In genomic region chr19:5988815-5989452, GRCm38 (mm10) we compare ENCODE assay signal across 8 mouse cellular contexts. TPM values are rescaled to one million over a fixed set of nuclear protein-coding genes. Genes with fewer than 3 reads are reported as not detected.
DNase-seq lines count a peak whose midpoint lies in the region; ATAC-seq lines count a peak whose summit lies in the region.

No protein-coding gene starts in this region.

- H3K9ac ChIP-seq in embryonic facial prominence, embryonic 13.5 days = peak overlapping the region; percentile 64
- H3K9ac ChIP-seq in liver, embryonic 16.5 days (ENCODE audit: low read depth, low read length) = peak overlapping the region; percentile 40; the same call in 1 of the 2 replicates
- peak overlapping the region; percentile 65 for H3K9ac ChIP-seq in stomach, embryonic 16.5 days (ENCODE audit: low read length)

- H3K4me2 ChIP-seq in embryonic facial prominence, embryonic 13.5 days = peak overlapping the region; percentile 48
- peak overlapping the region; percentile 24 for H3K4me2 ChIP-seq in liver, embryonic 16.5 days (ENCODE audit: low read depth, low read length)
- peak overlapping the region; percentile 32; the same call in 1 of the 2 replicates for H3K4me2 ChIP-seq in stomach, embryonic 16.5 days (ENCODE audit: low read depth, low read length)

- H3K27ac ChIP-seq in embryonic facial prominence, embryonic 13.5 days = peak overlapping the region; percentile 71
- peak overlapping the region; percentile 65 for H3K27ac ChIP-seq in liver, embryonic 16.5 days (ENCODE audit: low read length)
- H3K27ac ChIP-seq in stomach, embryonic 16.5 days (ENCODE audit: low read length) = peak overlapping the region; percentile 64

- 6% methylated on average over 13 of the region's 13 CpGs for WGBS in embryonic facial prominence, embryonic 13.5 days
- 7% methylated on average over 13 of the region's 13 CpGs for WGBS in liver, embryonic 16.5 days (ENCODE audit: insufficient replicate concordance)
- WGBS in stomach, embryonic 16.5 days = 9% methylated on average over 13 of the region's 13 CpGs

- H3K4me1 ChIP-seq in embryonic facial prominence, embryonic 13.5 days = peaks cover 12% of the 10 kb centered on the region
- H3K4me1 ChIP-seq in liver, embryonic 16.5 days (ENCODE audit: control insufficient read depth, low read depth, low read length) = peaks cover 25% of the 10 kb centered on the region
- peaks cover 27% of the 10 kb centered on the region for H3K4me1 ChIP-seq in stomach, embryonic 16.5 days (ENCODE audit: control insufficient read depth, insufficient read depth, low read length)

- no peak for ATAC-seq in frontal cortex, adult (ENCODE audit: low TSS enrichment)
- 0 out of 2 replicates have a peak, but pooled peaks have one; percentile 23 for ATAC-seq in embryonic facial prominence, embryonic 13.5 days (ENCODE audit: insufficient number of reproducible peaks, insufficient read depth, low FRiP score, low TSS enrichment, low read depth)
- peak; percentile 64 for ATAC-seq in liver, embryonic 16.5 days (ENCODE audit: low read depth)
- ATAC-seq in stomach, embryonic 16.5 days (ENCODE audit: insufficient read depth, low FRiP score) = peak; percentile 64; the same call in 1 of the 2 replicates

- H3K27me3 ChIP-seq in embryonic facial prominence, embryonic 13.5 days = no peaks in the 10 kb centered on the region
- H3K27me3 ChIP-seq in liver, embryonic 16.5 days (ENCODE audit: control insufficient read depth, insufficient read depth, low read depth, low read length) = no peaks in the 10 kb centered on the region
- H3K27me3 ChIP-seq in stomach, embryonic 16.5 days (ENCODE audit: control insufficient read depth, insufficient read depth, low read length) = no peaks in the 10 kb centered on the region

- H3K4me3 ChIP-seq in embryonic facial prominence, embryonic 13.5 days = peak overlapping the region; percentile 20; the same call in 1 of the 2 replicates
- H3K4me3 ChIP-seq in liver, embryonic 16.5 days (ENCODE audit: low read depth, low read length) = no peak overlapping the region
- no peak overlapping the region for H3K4me3 ChIP-seq in stomach, embryonic 16.5 days (replicated peaks; ENCODE audit: low read length)

- H3K36me3 ChIP-seq in embryonic facial prominence, embryonic 13.5 days = peaks cover 15% of the 10 kb centered on the region
- peaks cover 20% of the 10 kb centered on the region for H3K36me3 ChIP-seq in liver, embryonic 16.5 days (ENCODE audit: control insufficient read depth, insufficient read depth)
- H3K36me3 ChIP-seq in stomach, embryonic 16.5 days (ENCODE audit: control insufficient read depth, insufficient read depth, low read length) = no peaks in the 10 kb centered on the region

- intact Hi-C loops in heart, postnatal 10 days (cut with DNase I) = no loop called here

- peak; percentile 30 to 62 for DNase-seq in frontal cortex, postnatal 14 days (ENCODE audit: low spot score in 2 of 2)
- peak; percentile 56 to 66 for DNase-seq in heart, postnatal 10 days
- peak; percentile 92 to 94 for DNase-seq in kidney, postnatal 36 days
- peak; percentile 74 for DNase-seq in neural tube, embryonic 10.5 days (ENCODE audit: extremely low spot score, low spot score)

- no peaks in the 10 kb centered on the region for H3K9me3 ChIP-seq in embryonic facial prominence, embryonic 13.5 days
- H3K9me3 ChIP-seq in liver, embryonic 16.5 days (replicated peaks; ENCODE audit: control insufficient read depth, low read length) = no peaks in the 10 kb centered on the region
- no peaks in the 10 kb centered on the region for H3K9me3 ChIP-seq in stomach, embryonic 16.5 days (replicated peaks; ENCODE audit: control insufficient read depth, low read length)

RNA-seq across cellular contexts. Expression of gene Slc22a20, which starts 3.0 kb away (rescaled TPM):
- polyA plus RNA-seq in embryonic facial prominence, embryonic 13.5 days (2015; fragmentation: Nextera tagmentation; extraction: Ambion mirVana) = not detected in 2 replicates
- not detected for total RNA-seq in heart, postnatal 10 days (2021)
- 0.06 TPM in 2 replicates for polyA plus RNA-seq in liver, embryonic 16.5 days (2015; fragmentation: Nextera tagmentation; extraction: Ambion mirVana)
- not detected in 2 replicates for polyA plus RNA-seq in stomach, embryonic 16.5 days (2015; fragmentation: Nextera tagmentation; extraction: Ambion mirVana)

RNA-seq across cellular contexts. Expression of gene Pola2, which starts 24.9 kb away (rescaled TPM):
- polyA plus RNA-seq in embryonic facial prominence, embryonic 13.5 days (2015; fragmentation: Nextera tagmentation; extraction: Ambion mirVana) = 74.5 and 79.5 TPM in 2 replicates
- total RNA-seq in heart, postnatal 10 days (2021) = 10 to 100 TPM; 21.1 TPM
- polyA plus RNA-seq in liver, embryonic 16.5 days (2015; fragmentation: Nextera tagmentation; extraction: Ambion mirVana) = 47.2 and 48.6 TPM in 2 replicates
- polyA plus RNA-seq in stomach, embryonic 16.5 days (2015; fragmentation: Nextera tagmentation; extraction: Ambion mirVana) = 49.6 and 50.4 TPM in 2 replicates

RNA-seq across cellular contexts. Expression of gene Capn1, which starts 26.8 kb away (rescaled TPM):
- polyA plus RNA-seq in embryonic facial prominence, embryonic 13.5 days (2015; fragmentation: Nextera tagmentation; extraction: Ambion mirVana) = 8.1 and 10.3 TPM in 2 replicates
- total RNA-seq in heart, postnatal 10 days (2021) = 10 to 100 TPM; 32.6 to 37.8 TPM
- polyA plus RNA-seq in liver, embryonic 16.5 days (2015; fragmentation: Nextera tagmentation; extraction: Ambion mirVana) = 22.2 and 23.4 TPM in 2 replicates
- 22.0 and 22.7 TPM in 2 replicates for polyA plus RNA-seq in stomach, embryonic 16.5 days (2015; fragmentation: Nextera tagmentation; extraction: Ambion mirVana)

RNA-seq across cellular contexts. Expression of gene Syvn1, which starts 57.4 kb away (rescaled TPM):
- polyA plus RNA-seq in embryonic facial prominence, embryonic 13.5 days (2015; fragmentation: Nextera tagmentation; extraction: Ambion mirVana) = 28.3 and 28.4 TPM in 2 replicates
- 10 to 100 TPM; 19.5 TPM for total RNA-seq in heart, postnatal 10 days (2021)
- polyA plus RNA-seq in liver, embryonic 16.5 days (2015; fragmentation: Nextera tagmentation; extraction: Ambion mirVana) = 14.4 and 19.0 TPM in 2 replicates
- polyA plus RNA-seq in stomach, embryonic 16.5 days (2015; fragmentation: Nextera tagmentation; extraction: Ambion mirVana) = 27.5 and 29.2 TPM in 2 replicates
